ENCODE assay signal across 9 mouse cellular contexts in the genomic region with DNA sequence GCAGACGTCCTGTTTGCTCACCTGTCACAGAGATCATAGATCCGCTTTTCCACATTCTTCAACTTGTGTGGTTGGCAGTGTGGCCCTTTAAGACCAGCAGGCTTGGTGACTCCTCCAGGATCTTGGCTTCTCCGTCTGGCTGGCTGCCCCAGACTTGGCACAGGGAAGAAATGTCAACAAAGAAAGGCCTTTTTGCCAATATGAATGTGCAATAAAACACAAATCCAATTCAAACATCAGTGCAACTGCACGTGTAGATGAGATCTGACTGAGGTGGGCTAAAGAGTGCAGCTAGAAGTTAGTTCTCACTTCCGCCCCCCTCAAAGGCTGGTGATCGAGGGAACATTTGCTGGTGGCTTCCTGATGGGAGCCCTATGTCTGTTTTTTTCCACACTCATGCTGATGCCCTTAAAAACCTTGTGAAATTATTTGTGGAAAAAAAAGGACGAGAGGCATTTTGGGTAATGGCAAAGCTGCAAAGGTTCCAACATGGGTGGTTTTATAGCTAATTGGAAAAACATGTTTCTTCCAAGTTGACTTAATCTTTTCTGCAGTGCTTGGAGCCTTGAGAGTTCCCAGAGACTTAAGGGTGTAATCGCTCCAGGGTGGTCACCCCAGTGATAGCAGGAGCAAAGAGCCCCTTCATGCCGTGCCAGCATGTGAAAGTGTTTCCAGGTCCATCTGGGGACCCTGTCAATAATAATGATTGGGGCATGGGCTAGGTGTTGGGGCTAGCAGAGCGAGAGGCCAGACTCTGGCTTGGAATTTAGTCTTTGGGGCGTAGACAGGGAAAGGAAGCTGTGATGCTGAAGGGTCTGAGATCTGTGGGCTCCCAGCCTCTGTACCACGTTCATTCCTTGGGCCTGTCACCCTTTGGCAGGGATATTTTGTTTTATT. TPM values are rescaled to one million over a fixed set of nuclear protein-coding genes. Genes with fewer than 3 reads are reported as not detected.
DNase-seq lines count a peak whose midpoint lies in the region.
"Had no signal": no experiment of that assay in that cellular context is flagged by ENCODE, and none has a peak within 500 bp of the region (broad histone marks: within the 10 kb centered on the region; RNA-seq: fewer than 3 reads in every experiment).

No protein-coding gene starts in this region.

- 55% methylated on average over 12 of the region's 12 CpGs for WGBS in heart, embryonic 10.5 days

- no peaks in the 10 kb centered on the region for H3K27me3 ChIP-seq in heart, embryonic 10.5 days (ENCODE audit: insufficient read depth, poor library complexity, severe bottlenecking)
- H3K27me3 ChIP-seq: midbrain, embryonic 12.5 days had no signal

- DNase-seq in heart, adult 18-20 months, result peak; percentile 75 to 78
- no peak for DNase-seq in heart, embryonic 10.5 days (ENCODE audit: low spot score)
- DNase-seq in adrenal gland, postnatal 14 days, result peak; percentile 89
- DNase-seq in fibroblast of lung, adult 2 months (ENCODE audit: low read depth), result peak; percentile 92
- peak; percentile 66 for DNase-seq in kidney, postnatal 10 days
- DNase-seq in lung, postnatal 10 days, result peak; percentile 88
- no peak for DNase-seq in retina, postnatal 1 day
- DNase-seq in B cell, adult 2 months, result no peak

- peaks cover 5% of the 10 kb centered on the region for H3K36me3 ChIP-seq in heart, embryonic 10.5 days
- H3K36me3 ChIP-seq: midbrain, embryonic 12.5 days had no signal

- no peaks in the 10 kb centered on the region for H3K9me3 ChIP-seq in heart, embryonic 10.5 days
- H3K9me3 ChIP-seq: midbrain, embryonic 12.5 days had no signal

- H3K4me1 ChIP-seq in heart, embryonic 10.5 days, result peaks cover 3% of the 10 kb centered on the region
- H3K4me1 ChIP-seq: midbrain, embryonic 12.5 days had no signal

- no peak overlapping the region for H3K4me3 ChIP-seq in heart, embryonic 10.5 days
- H3K4me3 ChIP-seq: midbrain, embryonic 12.5 days had no signal

- no peak overlapping the region for H3K27ac ChIP-seq in heart, embryonic 10.5 days
- H3K27ac ChIP-seq: midbrain, embryonic 12.5 days had no signal

RNA-seq across cellular contexts. Expression of gene Rmi2, which starts 15.4 kb away (rescaled TPM):
- under 1 TPM; 0.27 to 0.33 TPM for total RNA-seq in heart, adult 18-20 months (2021)
- polyA plus RNA-seq in heart, embryonic 10.5 days (2016; fragmentation: Nextera tagmentation; extraction: Ambion mirVana), result 3.7 and 4.1 TPM in 2 replicates
- 1.5 and 1.6 TPM in 2 replicates for total RNA-seq in adrenal gland, postnatal 14 days (2021)

RNA-seq across cellular contexts. Expression of gene Gm11172, which starts 37.5 kb away (rescaled TPM):
- not detected for total RNA-seq in heart, adult 18-20 months (2021)
- polyA plus RNA-seq in heart, embryonic 10.5 days (2016; fragmentation: Nextera tagmentation; extraction: Ambion mirVana), result not detected in 2 replicates
- not detected in 2 replicates for total RNA-seq in adrenal gland, postnatal 14 days (2021)
- polyA plus RNA-seq: midbrain, embryonic 12.5 days had no signal

RNA-seq across cellular contexts. Expression of gene Prm1, which starts 44.6 kb away (rescaled TPM):
- total RNA-seq in heart, adult 18-20 months (2021), result not detected
- polyA plus RNA-seq in heart, embryonic 10.5 days (2016; fragmentation: Nextera tagmentation; extraction: Ambion mirVana), result 0.36 TPM in 1 of 2 replicates, not detected in the other
- total RNA-seq in adrenal gland, postnatal 14 days (2021), result not detected in 2 replicates
- polyA plus RNA-seq: midbrain, embryonic 12.5 days had no signal

RNA-seq across cellular contexts. Expression of gene Prm2, which starts 54.3 kb away (rescaled TPM):
- not detected for total RNA-seq in heart, adult 18-20 months (2021)
- polyA plus RNA-seq in heart, embryonic 10.5 days (2016; fragmentation: Nextera tagmentation; extraction: Ambion mirVana), result not detected in 2 replicates
- not detected in 2 replicates for total RNA-seq in adrenal gland, postnatal 14 days (2021)
- polyA plus RNA-seq: midbrain, embryonic 12.5 days had no signal

RNA-seq across cellular contexts. Expression of gene Prm3, which starts 59.5 kb away (rescaled TPM):
- not detected for total RNA-seq in heart, adult 18-20 months (2021)
- polyA plus RNA-seq in heart, embryonic 10.5 days (2016; fragmentation: Nextera tagmentation; extraction: Ambion mirVana), result not detected in 2 replicates
- not detected in 2 replicates for total RNA-seq in adrenal gland, postnatal 14 days (2021)
- polyA plus RNA-seq: midbrain, embryonic 12.5 days had no signal

Comparison
In these comparisons a context has a peak if more than half of its experiments do, and no peak if none do; other contexts are left out.
1. DNase-seq: peak in heart, adult 18-20 months (2 of 2), adrenal gland, postnatal 14 days (single experiment), fibroblast of lung, adult 2 months (single experiment), kidney, postnatal 10 days (single experiment) and lung, postnatal 10 days (single experiment); none in heart, embryonic 10.5 days (single experiment), retina, postnatal 1 day (single experiment) and B cell, adult 2 months (0 of 2).